Mouse (Mus musculus): ENCODE results near the gene Mapkapk3. TPM values are rescaled to one million over a fixed set of nuclear protein-coding genes. Genes with fewer than 3 reads are reported as not detected.
A peak's percentile ranks its signal among the peaks of the same experiment; 100 is the strongest.

Gene Mapkapk3
- polyA plus RNA-seq, 1 experiment from 2014 or later, result 2.8 TPM

DNA sequence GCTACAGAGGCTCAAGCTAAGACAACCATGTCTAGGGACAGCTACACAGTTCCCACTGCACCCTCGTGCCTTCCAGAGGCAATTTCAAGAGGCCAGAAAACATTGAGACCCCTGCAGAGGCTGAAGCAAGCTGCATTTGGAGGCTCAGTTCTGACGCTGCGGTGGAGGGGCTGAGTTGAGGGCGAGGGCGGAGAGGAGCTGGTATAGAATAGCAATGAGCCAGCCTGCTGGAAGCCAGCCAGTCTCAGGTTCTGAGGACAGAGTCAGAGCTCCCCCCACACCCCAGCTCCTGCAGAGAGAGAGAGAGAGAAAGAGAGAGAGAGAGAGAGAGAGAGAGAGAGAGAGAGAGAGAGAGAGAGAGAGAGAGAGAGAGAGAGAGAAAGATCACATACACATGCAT is 37.5 kb downstream of the Mapkapk3 start:
- Histone ChIP-seq H3K27me3 (no peaks in the 10 kb centered on the region), H3K4me3 (no peak overlapping the region), H3K9ac (no peak overlapping the region), H3K4me2 (0 out of 2 replicates have a peak overlapping the region, but pooled peaks have one; percentile 13), H3K9me3 (no peaks in the 10 kb centered on the region), H3K4me1 (replicated peaks) (peaks cover 39% of the 10 kb centered on the region), H3K36me3 (no peaks in the 10 kb centered on the region), H3K27ac (peak overlapping the region; percentile 82)
- ATAC-seq (ENCODE audit: low FRiP score), result peak; percentile 66
- 13% methylated on average over 5 of the region's 5 CpGs for WGBS

GRCm38 (mm10) chr9:107250416-107251337 is 39.0 kb downstream of the Mapkapk3 start:
- no peaks in the 10 kb centered on the region for H3K9me3 ChIP-seq
- H3K4me1 ChIP-seq (replicated peaks), result peaks cover 33% of the 10 kb centered on the region
- H3K4me3 ChIP-seq, result no peak overlapping the region
- H3K4me2 ChIP-seq, result no peak overlapping the region
- no peaks in the 10 kb centered on the region for H3K36me3 ChIP-seq
- H3K9ac ChIP-seq, result no peak overlapping the region
- 83% methylated on average over 14 of the region's 14 CpGs for WGBS
- no peaks in the 10 kb centered on the region for H3K27me3 ChIP-seq
- no peak overlapping the region for H3K27ac ChIP-seq
- no peak for ATAC-seq (ENCODE audit: low FRiP score)

DNA sequence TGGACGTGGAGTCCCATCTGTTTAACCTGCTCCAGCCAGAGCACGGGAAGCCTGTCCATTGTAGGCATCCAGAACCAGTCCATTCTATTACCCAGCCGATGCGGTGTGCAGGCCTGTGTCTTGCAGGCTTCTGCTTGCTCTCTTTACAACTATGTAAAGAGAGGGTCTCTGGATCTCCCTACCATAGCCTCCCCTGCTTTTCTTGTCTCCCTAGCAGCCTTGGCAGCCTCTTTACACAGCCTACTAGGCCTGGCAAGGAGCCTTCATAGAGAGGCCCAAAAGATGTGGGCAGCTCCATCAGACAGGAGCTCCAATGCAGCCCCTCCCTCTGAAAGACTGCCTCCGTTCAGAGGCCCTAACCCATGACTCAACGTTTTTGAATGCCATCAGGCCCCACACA is 40.5 kb downstream of the Mapkapk3 start:
- H3K4me2 ChIP-seq, result no peak overlapping the region
- no peaks in the 10 kb centered on the region for H3K36me3 ChIP-seq
- H3K9me3 ChIP-seq, result no peaks in the 10 kb centered on the region
- 80% methylated on average over 6 of the region's 6 CpGs for WGBS
- H3K9ac ChIP-seq, result no peak overlapping the region
- no peak overlapping the region for H3K4me3 ChIP-seq
- H3K4me1 ChIP-seq (replicated peaks), result peaks cover 18% of the 10 kb centered on the region
- ATAC-seq (ENCODE audit: low FRiP score), result no peak
- H3K27ac ChIP-seq, result no peak overlapping the region
- H3K27me3 ChIP-seq, result no peaks in the 10 kb centered on the region

DNA sequence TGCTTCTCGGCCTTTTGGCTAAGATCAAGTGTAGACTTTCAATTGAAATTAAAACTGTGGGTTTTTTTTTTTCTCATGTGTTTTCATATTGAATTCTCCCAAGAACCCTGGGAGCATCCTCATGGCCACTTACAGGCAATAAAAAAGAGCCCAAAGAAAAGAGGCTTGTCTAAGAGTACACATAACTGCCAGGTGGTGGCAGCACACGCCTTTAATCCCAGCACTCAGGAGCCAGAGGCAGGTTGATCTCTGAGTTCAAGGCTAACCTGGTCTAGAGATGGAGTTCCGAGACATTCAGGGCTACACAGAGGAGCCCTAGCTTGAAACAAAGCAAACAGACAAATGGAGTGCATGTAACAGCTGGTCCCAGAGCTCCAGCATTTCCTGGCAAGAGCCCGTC is 43.5 kb downstream of the Mapkapk3 start:
- Histone ChIP-seq H3K9me3 (no peaks in the 10 kb centered on the region), H3K4me1 (replicated peaks) (no peaks in the 10 kb centered on the region), H3K4me3 (no peak overlapping the region), H3K36me3 (no peaks in the 10 kb centered on the region), H3K9ac (no peak overlapping the region), H3K27ac (no peak overlapping the region), H3K27me3 (no peaks in the 10 kb centered on the region), H3K4me2 (no peak overlapping the region)
- no peak for ATAC-seq (ENCODE audit: low FRiP score)
- 66% methylated on average over 4 of the region's 4 CpGs for WGBS

GRCm38 (mm10) chr9:107245311-107245710 is 44.4 kb downstream of the Mapkapk3 start:
- 80% methylated on average over 4 of the region's 4 CpGs for WGBS
- H3K4me2 ChIP-seq, result no peak overlapping the region
- H3K27me3 ChIP-seq, result no peaks in the 10 kb centered on the region
- H3K36me3 ChIP-seq, result no peaks in the 10 kb centered on the region
- no peaks in the 10 kb centered on the region for H3K4me1 ChIP-seq (replicated peaks)
- no peak for ATAC-seq (ENCODE audit: low FRiP score)
- no peaks in the 10 kb centered on the region for H3K9me3 ChIP-seq
- no peak overlapping the region for H3K4me3 ChIP-seq
- no peak overlapping the region for H3K27ac ChIP-seq
- H3K9ac ChIP-seq, result no peak overlapping the region

DNA sequence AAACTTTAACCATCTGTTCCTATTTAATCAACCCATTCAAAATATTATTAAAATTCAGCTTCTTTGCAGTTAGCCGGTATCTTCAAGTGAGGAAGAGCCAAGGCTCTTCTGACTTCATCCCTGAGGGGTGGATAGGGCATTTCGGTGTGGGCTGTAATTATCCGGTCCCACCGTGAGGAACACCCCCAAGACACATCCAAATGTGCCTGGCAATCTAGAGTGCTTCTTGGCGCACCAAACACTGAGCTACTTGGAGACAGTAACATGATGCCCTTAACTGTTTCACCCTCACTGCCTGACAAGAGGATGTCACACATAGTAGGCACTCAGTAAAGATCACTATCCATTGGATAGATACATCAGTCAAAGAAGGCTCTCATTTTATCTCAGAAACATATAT is 53.5 kb downstream of the Mapkapk3 start:
- H3K9me3 ChIP-seq, result no peaks in the 10 kb centered on the region
- H3K36me3 ChIP-seq, result no peaks in the 10 kb centered on the region
- peaks cover 52% of the 10 kb centered on the region for H3K27me3 ChIP-seq
- H3K4me1 ChIP-seq (replicated peaks), result peaks cover 7% of the 10 kb centered on the region
- WGBS, result 74% methylated on average over 5 of the region's 5 CpGs
- H3K27ac ChIP-seq, result no peak overlapping the region
- no peak overlapping the region for H3K4me2 ChIP-seq
- ATAC-seq (ENCODE audit: low FRiP score), result no peak
- H3K4me3 ChIP-seq, result no peak overlapping the region
- no peak overlapping the region for H3K9ac ChIP-seq

DNA sequence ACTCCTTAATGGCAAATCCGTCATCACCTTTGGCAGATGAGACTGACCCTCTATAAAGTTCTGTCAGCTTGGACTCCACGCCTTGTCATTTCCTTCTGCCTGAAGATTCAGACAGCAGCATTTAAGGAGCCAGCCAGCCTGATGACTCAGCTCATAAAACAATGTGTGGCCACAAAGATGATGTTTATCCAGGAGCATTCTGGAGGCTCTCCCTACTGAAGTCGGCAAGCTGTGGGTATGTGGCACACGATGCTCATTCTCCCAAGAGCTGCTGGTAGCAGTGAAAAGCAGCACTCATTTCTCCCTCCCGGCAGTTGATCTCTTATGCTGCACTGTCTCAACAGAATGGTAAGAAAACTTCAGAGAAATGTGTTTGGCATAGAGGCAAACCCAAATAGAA is 54.4 kb downstream of the Mapkapk3 start:
- WGBS, result 67% methylated on average over 5 of the region's 5 CpGs

DNA sequence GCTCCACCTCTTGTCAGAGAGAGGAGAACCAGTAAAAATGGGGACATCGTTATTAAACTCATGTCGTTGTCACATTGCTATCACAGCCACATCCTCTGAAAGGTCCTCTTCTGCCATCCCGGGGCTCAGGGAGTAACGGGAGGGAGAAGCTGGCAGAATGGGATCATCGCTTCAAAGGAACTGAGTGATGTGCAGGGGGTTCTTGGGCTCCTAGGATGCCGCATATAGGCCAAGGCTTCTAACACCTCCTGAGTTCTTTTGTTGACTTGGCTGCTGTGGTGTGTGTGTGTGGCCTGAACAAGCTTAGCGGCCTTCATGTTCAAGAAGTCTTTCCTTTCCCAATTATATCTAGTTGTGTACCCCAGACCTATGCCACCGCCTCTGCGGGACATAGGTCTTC is 57.5 kb downstream of the Mapkapk3 start:
- Histone ChIP-seq H3K27ac (peak overlapping the region; percentile 97), H3K9me3 (no peaks in the 10 kb centered on the region), H3K9ac (peak overlapping the region; percentile 96), H3K4me3 (peak overlapping the region; percentile 91), H3K36me3 (no peaks in the 10 kb centered on the region), H3K27me3 (peaks cover 45% of the 10 kb centered on the region), H3K4me2 (peak overlapping the region; percentile 68), H3K4me1 (replicated peaks) (peaks cover 15% of the 10 kb centered on the region)
- WGBS, result 26% methylated on average over 9 of the region's 9 CpGs
- ATAC-seq (ENCODE audit: low FRiP score), result peak; percentile 50; the same call in 1 of the 2 replicates

More for the DNA sequence above, 54.4 kb downstream of the Mapkapk3 start:
- Histone ChIP-seq H3K9ac (no peak overlapping the region), H3K36me3 (no peaks in the 10 kb centered on the region), H3K27me3 (peaks cover 52% of the 10 kb centered on the region), H3K4me1 (replicated peaks) (peaks cover 8% of the 10 kb centered on the region), H3K9me3 (no peaks in the 10 kb centered on the region), H3K27ac (no peak overlapping the region), H3K4me3 (no peak overlapping the region), H3K4me2 (no peak overlapping the region)
- no peak for ATAC-seq (ENCODE audit: low FRiP score)

DNA sequence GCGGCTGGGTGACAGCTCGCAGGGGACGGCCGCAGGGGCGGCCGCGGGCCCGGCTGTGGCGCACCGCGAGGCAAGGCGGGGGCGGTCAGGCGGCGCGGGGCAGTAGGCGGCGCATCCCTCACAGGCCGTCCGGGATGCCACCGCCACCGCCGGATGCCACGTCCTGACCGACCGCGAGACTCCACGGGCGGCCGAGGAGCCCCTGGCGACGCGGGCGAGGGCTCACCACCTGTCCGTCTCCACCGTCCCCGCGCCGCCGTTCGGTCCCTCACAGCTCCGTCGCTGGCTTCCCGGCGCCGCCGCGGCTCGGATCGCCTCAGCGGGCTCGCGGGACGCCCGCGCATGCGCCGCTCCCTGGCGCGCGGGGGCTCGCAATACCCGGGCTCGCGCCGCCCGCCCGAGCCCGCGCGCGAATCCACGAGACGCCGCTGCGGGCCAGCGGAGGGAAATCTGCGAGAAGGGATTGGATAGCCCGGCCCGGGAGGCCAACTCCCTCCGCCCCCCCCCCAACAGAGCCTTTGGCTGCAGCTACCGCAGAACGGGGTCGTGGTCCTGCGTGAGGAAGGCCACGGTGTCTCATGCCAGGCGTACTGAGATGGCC is 58.0 kb downstream of the Mapkapk3 start, which contains the start of gene Dock3:
Gene Dock3 (minus strand): TSS at position 371 of the 601 bp plus-strand sequence.
- WGBS, result under 1% methylated on average over 54 of the region's 87 CpGs
- peaks cover 41% of the 10 kb centered on the region for H3K27me3 ChIP-seq
- ATAC-seq (ENCODE audit: low FRiP score), result peak; percentile 93

GRCm38 (mm10) chr9:107230991-107231538 is 58.6 kb downstream of the Mapkapk3 start:
- WGBS, result 1% methylated on average over 41 of the region's 50 CpGs
- Histone ChIP-seq H3K27ac (peak overlapping the region; percentile 97), H3K4me2 (peak overlapping the region; percentile 68), H3K4me3 (peak overlapping the region; percentile 91), H3K4me1 (replicated peaks) (peaks cover 15% of the 10 kb centered on the region), H3K9ac (peak overlapping the region; percentile 96), H3K9me3 (no peaks in the 10 kb centered on the region), H3K36me3 (no peaks in the 10 kb centered on the region), H3K27me3 (peaks cover 38% of the 10 kb centered on the region)
- ATAC-seq (ENCODE audit: low FRiP score), result peak; percentile 90

More for the DNA sequence above, 58.0 kb downstream of the Mapkapk3 start, which contains the start of gene Dock3:
- peaks cover 15% of the 10 kb centered on the region for H3K4me1 ChIP-seq (replicated peaks)
- no peaks in the 10 kb centered on the region for H3K36me3 ChIP-seq
- peak within 1 kb of the TSS; percentile 97 for H3K27ac ChIP-seq
- H3K9me3 ChIP-seq, result no peaks in the 10 kb centered on the region
- peak within 1 kb of the TSS; percentile 91 for H3K4me3 ChIP-seq
- peak within 1 kb of the TSS; percentile 68 for H3K4me2 ChIP-seq
- H3K9ac ChIP-seq, result peak within 1 kb of the TSS; percentile 96

- ATAC-seq (ENCODE audit: low FRiP score), result no peak
- Histone ChIP-seq H3K4me1 (replicated peaks) (peaks cover under 1% of the 10 kb centered on the region; the same call in 1 of the 2 replicates), H3K27ac (no peak overlapping the region), H3K9me3 (no peaks in the 10 kb centered on the region), H3K4me3 (no peak overlapping the region), H3K4me2 (no peak overlapping the region), H3K9ac (no peak overlapping the region), H3K27me3 (no peaks in the 10 kb centered on the region), H3K36me3 (no peaks in the 10 kb centered on the region)
- WGBS, result 79% methylated on average over 1 of the region's 1 CpGs
Measured at GRCm38 (mm10) chr9:107224597-107224996, 65.1 kb downstream of the Mapkapk3 start.
